Mouse (Mus musculus) brain, adult 2 months (tissue): ENCODE results near the gene Gm14190.
A peak's percentile ranks its signal among the peaks of the same experiment; 100 is the strongest.
"Not testable (repeated sequence)": the region's sequence is repeated elsewhere in the genome, so short reads cannot be mapped to it uniquely, and the experiment has no call there.

Experiments
- DNase-seq: peaks from one replicate; pipeline ENCODE4 v3.0.0; 2011; ENCODE audit warnings: low read depth, low spot score

Gene Gm14190

DNA sequence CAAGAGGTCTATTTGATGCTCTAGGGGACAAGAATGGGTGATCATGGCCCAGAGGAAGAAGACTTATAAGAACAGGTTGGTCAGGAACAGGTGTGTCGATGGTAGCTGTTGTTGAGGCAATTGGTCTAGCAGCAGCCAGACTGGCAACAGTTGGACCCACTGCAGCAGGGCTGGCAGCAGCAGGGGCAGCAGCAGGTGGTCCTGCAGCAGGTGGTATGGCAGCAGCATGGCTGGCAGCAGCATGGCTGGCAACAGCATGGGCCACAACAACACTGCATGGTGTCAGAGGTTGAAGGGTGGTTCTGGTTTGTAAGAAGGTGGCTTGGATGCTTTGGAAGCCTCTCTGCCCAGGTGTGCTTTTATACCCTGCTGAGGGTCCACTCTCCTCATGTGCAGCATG is at the start of gene Gm14190:
TSS of gene Gm14190 (minus strand) at position 278 of the 400 bp plus-strand sequence.
- DNase-seq, result no peak

DNA sequence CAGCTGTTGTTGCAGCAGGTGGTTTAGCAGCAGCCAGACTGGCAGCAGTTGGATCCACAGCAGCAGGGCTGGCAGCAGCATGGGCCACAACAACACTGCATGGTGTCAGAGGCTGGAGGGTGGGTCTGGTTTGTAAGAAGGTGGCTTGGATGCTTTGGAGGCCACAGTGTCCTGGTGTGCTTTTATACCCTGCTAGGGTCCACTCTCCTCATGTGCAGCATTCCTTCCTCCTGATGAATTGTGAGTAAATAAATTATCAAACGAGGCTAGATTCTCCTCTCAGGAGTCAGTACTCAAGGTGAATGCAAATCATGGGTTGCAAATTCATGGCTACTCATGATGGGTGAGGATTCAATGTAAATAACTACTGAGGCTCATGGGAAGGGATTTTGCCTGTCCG is 43.6 kb upstream of the Gm14190 start, which contains the start of gene Gm14180:
TSS of gene Gm14180 (minus strand) at position 101 of the 400 bp plus-strand sequence.
- no peak for DNase-seq

DNA sequence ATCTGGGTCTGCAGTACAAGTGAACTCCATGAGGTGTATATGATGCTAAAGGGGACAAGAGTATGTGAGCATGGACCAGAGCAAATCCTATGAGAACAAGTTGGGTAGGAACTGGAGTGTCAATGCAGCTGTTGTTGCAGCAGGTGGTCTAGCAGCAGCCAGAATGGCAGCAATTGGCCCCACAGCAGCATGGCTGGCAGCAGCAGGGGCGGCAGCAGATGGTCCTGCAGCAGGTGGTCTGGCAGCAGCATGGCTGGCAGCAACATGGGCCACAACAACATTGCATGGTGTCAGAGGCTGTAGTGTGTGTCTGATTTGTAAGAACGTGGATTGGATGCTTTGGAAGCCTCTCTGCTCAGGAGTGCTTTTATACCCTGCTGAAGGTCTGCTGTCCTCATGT is 33.5 kb upstream of the Gm14190 start:
- no peak for DNase-seq

DNA sequence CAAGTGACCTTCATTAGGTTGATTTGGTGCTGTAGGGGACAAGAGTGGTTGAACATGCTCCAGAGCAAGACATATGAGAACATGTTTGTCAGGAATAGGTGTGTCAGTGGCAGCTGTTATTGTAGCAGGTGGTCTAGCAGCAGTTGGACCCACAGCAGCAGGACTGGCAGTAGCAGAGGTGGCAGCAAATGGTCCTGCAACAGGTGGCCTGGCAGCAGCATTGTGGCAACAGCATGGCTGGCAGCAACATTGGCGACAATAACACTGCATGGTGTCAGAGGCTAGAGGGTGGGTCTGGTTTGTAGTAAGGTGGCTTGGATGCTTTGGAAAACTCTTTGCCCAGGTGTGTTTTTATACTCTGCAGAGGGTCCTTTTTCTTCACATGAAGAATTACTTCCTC is 28.2 kb upstream of the Gm14190 start:
- DNase-seq, result no peak

DNA sequence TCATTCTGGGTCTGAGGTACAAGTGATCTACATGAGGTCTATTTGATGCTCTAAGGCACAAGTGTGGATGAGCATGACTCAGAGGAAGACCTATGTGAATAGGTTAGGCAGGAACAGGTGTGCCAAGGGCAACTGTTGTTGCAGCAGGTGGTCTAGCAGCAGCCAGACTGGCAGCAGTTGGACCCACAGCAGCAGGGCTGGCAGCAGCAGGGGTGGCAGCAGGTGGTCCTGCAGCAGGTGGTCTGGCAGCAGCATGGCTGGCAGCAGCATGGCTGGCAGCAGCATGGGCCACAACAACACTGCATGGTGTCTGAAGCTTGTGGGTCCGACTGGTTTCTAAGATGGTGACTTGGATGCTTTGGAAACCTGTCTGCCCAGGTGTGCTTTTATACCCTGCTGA is 5.3 kb downstream of the Gm14190 start:
- DNase-seq, result not testable (repeated sequence)

DNA sequence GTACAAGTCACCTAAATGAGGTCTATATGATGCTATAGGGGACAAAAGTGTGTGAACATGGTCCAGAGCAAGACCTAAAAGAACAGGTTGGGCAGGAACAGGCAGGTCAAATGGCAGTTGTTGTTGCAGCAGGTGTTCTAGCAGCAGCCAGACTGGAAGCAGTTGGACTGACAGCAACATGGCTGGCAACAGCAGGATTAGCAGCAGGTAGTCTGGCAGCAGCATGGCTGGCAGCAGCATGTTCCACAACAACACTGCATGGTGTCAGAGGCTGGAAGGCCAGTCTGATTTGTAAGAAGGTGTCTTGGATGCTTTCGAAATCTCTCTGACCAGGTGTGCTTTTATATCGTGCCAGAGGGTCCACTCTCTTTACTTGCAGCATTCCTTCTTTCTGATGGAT is 7.1 kb downstream of the Gm14190 start:
- no peak for DNase-seq

DNA sequence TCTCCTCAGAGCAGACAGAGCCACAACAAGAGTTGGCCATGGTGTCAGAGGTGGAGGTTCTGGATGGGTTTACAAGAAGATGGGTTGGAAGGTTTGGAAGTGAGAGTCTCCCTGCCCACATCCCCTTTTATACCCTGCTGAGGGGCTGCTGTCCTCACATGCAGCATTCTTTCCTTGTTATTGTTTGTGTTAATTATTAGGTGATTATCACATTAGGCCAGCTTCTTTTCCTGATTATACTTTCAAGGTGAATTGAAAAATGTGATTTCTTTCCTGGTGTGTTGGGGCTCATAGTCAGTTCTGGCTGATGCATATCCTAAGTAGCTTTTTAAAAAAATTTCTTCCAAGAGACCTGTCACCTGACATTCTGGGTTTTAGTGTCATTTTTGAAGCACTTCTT is 24.7 kb downstream of the Gm14190 start, which contains the start of gene Krtap4-6:
TSS of gene Krtap4-6 (minus strand) at position 101 of the 400 bp plus-strand sequence.
- DNase-seq, result no peak

DNA sequence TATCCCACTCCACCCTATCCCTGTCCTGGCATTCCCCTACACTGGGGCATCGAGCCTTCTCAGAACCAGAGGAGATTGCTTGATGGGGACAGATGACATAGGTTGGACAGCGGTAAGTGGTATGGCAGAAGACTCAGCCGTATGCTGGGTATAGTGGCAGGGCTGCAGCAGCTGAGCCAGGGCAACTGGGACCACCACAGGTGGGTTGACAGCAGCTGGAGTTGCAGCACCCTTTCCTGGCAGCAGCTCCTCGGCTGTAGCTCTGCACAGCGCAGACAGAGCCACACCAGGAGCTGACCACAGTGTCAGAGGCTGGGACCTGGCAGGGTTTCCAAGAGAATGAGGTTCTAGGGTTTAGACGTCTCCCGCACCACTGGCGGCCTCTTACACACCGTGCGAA is 27.7 kb downstream of the Gm14190 start:
- no peak for DNase-seq

DNA sequence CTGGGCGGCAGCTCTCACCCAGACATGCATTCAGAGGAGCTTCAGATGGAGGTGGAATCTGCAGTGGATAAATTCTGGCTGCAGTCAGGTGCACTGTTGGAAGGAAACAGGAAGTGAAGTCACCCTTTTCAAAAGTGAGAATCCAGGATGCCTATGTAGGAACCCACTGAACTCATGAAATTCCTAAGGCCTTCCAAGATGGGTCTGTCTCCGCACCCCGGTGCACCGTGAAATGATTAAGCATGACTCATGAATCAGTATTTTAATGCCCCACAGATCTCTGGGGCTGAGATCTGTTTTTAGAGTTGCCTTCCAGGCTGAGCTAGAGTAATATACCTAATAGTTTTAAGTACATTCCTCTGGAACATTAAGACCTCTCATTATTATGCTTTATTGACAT is 31.3 kb downstream of the Gm14190 start:
- no peak for DNase-seq

DNA sequence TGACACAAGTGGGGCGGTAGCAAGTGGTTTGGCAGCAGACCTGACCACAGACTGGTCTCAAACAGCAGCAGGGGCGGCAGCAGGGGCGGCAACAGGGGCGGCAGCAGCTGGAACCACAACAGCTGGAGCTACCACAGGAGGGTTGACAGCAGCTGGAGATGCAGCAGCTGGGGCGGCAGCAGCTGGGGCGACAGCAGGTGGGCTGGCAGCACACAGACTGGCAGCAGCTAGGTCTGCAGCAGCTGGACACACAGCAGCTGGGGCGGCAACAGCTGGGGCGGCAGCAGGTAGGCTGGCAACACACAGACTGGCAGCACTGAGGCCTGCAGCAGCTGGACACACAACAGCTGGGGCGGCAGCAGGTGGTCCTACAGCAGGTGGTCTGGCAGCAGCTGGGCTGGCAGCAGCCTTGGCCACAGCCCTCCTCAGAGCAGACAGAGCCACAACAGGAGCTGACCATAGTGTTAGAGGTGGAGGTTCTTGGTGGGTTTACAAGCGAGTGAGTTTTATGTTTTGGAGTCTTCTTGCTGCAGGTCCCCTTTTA is 32.0 kb downstream of the Gm14190 start, which contains the start of gene Gm11563:
TSS of gene Gm11563 (minus strand) at position 494 of the 544 bp plus-strand sequence.
- not testable (repeated sequence) for DNase-seq

DNA sequence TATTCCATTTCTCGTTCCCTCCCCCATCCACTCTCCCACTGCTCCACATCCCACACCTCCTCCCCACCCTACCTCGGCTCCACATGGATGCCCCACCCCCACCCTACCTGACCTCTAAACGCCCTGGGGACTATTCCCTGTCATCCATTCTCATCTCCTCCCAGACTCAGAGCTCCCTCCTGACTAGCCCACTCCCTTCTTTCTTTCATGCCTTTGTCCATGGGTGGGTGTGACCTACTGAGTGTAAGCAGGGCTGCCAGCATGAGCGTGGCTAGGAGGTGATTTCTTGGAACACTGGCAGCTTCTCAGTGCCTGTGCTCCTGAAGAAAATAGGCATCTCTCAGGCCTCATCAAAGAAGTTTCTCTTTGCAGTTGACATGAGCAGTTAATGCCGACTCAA is 33.5 kb downstream of the Gm14190 start:
- no peak for DNase-seq

DNA sequence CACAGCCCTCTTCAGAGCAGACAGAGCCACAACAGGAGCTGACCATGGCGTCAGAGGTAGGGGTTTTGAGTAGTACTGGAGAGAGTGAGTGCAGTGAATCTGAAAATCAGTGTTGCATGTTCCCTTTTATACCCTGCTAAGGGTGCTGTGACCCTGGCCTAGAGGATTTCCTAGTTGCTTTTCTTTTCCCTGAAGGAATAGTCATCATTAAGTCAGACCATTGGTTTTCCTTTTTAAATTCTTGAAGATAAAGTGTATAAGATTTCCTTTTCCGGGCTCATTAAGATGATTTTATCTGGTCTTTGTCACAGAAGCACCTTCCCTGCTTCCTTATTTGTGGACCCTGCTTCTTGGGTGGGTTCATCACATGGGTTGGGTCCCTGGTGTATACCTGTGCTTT is 40.4 kb downstream of the Gm14190 start, which contains the start of gene Gm11555:
TSS of gene Gm11555 (minus strand) at position 101 of the 400 bp plus-strand sequence.
- DNase-seq, result no peak

DNA sequence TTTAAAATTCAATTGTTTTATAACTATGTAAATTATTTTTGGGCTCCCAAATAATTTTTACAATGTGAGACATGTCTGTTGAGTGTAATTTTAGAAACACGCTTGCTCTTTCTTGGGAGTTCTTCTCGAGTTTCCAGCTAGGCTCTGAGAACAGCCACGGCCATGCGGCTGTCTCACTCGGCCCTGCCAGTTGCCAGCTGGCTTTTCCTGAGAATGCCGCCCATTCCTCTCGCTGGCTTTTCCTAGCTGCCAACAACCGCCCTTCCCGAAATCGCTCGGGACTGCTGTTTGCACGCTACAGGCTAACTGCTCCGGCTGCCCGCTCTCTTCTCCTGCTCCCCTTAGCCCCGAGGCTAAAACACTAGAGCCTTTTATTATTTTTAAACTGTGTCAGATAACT is 44.1 kb downstream of the Gm14190 start:
- DNase-seq, result peak; percentile 66

DNA sequence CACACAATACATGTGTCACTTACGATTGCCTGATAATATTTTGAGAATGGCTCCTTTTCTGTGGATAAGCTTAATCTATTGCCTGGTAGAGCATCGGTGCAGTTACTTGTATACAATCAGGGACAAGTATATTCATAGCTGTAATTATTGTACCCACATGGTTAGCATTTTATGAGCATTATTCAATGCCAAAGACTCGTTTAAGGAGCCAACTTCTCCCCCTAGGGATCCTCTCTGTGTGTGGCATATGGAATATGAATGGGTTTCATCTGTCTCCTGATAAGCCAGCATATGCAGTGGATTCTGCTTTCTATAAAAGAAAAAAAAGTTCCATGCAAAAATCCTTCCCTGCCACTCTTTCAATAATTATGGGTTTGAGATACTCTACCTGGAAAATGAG is 46.2 kb downstream of the Gm14190 start:
- DNase-seq, result peak; percentile 48

DNA sequence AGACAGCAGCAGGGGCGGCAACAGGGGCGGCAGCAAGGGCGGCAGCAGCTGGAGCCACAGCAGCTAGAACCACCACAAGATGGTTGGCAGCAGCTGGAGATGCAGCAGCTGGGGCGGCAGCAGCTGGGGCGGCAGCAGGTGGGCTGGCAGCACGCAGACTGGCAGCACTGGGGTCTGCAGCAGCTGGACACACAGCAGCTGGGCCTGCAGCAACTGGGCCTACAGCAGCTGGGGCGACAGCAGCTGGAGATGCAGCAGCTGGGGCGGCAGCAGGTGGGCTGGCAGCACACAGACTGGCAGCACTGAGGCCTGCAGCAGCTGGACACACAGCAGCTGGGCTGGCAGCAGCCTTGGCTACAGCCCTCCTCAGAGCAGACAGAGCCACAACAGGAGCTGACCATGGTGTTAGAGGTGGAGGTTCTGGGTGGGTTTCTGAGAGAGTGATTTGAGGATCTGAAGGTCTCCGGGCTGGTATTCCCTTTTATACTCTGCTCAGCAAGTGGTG is 46.9 kb downstream of the Gm14190 start, which contains the start of gene Krtap4-7:
TSS of gene Krtap4-7 (minus strand) at position 455 of the 505 bp plus-strand sequence.
- DNase-seq, result not testable (repeated sequence)

DNA sequence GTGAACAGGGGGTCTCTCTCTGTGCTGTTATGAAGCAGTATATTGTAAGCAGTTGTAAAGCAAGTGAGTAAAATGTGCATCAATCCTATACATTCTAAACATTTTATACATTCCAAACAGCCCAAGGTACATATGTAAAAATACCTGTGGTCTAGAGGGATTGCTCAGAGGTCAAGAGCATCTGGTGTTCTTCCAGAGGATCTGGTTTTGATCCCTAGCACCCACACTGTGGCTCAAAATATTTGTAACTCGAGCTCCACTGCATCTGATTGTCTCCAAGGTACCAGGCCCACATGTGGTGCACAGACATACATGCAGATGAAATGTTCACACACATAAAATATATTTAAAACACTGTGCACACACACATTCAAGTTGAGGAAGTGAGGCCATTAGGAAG is 49.6 kb downstream of the Gm14190 start:
- DNase-seq, result no peak
